Mouse (Mus musculus): ENCODE results near the gene Fry.

Fry gene

DNA sequence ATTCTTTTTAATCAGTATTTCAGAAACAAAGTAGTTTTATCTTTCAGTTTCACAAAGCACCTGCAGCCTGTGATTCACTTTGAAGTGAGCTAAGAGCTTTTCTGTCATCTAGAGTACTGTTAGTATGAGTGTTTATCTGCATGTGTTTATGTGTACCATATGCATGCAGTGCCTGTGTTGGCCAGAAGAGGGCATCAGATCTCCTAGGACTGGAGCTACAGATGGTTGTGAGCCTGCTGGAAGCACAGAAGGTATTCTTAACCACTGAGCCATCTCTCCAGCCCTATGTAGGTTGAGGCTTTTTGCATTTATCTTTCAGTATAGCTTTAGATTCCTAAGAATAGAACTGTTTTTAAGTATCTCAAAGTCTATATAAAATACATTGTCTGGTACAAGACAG, 56.5 kb downstream of the Fry start:
- no peak for DNase-seq

DNA sequence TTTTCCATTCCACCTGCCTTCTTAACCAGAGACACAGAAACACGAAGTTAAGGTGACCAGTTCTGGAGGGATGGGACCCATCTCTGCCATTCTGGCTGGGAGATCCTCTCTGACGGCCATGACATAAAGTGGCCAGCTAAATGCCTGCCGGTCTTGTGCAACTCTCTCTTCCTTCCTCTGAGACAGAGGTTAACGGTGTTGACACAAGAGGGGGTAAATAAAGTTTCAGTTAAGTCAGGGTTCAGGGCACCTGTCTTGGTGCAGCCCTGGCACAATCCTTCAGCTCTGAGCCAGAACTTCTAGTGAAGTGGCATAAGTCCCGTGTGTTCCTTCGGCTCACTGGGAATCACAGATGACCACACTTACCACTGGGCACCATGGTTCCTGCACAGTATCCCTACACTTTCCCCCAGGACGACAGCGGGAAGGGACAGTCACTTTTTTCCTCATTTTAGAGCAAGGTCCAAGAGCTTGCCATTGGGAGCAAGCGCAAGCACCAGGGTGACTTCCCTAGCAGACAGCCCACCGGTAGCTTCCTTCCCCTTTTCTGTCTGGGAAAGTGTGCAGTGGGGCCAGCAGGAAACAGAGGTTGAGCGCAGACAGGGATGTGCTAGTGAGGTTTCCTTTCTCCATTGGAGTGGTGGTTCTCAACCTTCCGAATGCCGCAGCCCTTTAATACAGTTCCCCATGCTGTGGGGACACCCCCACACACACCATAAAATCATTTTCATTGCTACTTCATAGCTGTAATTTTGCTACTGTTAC, 58.0 kb downstream of the Fry start:
- DNase-seq = no peak

DNA sequence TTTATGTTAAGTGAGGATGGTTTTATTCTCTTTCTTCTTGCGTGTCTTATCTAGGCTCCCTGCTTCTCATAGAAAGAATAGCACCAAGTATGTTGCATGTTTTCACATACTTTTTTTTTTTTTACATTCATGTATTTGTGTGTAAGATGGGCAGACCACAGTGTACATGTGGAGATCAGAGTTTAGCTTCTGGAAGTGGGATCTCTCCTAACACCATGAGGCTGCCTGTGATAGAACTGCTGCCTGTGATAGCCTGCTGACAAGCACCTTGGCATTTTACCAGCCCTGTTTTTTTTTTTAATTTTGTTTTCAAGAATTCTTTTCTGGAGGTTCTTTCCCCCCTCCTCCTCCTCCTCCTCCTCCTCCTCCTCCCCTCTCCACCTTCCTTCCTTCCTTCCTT, 59.3 kb downstream of the Fry start:
- no peak for DNase-seq

DNA sequence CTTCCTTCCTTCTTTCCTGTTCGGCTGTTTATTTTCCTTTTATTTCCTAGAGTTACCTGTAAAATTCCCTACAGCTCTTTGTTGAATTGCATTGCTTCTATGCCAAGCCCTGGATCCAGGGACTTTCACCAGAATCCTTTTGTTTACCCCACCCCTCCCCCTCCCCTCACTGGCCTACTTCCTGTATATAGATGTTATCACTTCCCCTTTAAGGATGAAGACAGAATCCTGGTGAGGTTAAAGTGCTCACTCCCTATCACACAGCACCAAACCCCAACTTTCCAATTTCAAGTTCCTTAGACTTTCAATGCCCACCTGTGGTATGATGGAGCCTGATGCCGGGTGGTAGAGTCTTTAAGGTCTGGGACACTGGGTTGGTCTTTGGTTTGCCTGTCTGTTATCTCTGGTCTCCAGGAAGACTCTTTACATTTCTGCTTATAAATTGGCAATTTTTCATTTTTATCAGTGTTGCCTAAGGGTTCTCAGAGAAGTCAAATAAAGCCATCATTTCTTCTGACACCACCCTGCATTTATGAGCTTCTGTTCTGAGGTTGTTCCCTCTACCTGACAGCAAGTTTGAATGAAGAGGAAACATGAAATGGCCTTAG, 59.9 kb downstream of the Fry start:
- DNase-seq = no peak

DNA sequence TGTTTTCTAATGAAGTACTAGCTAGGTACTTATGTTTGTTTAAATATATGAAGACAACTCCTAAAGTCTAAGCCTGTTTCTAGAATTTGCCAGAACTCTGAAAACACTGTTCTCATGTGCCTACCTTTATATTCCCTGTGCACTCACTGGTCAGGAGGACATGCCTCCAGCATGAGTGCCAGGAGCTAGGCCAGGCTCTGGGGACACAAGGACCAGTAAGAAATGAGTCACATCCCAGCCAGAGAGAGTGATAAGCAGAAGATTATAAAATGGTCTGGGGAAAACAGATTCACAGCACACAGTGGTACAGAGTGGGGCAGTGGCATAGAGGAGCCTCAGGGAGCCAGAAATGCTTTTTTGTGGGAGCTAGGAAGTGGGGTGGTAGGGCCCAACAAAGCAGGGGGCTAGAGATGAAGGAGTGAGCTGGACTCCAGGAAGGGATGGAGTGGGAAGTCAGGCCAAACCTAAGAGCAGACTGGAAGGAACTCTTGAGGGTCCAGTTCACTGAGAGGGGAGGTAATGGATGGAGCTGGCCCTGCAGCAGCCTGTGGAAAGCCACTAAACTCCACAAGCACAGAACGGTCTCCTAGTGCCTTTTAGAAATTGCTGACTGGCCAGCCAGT, 62.7 kb downstream of the Fry start:
- no peak for DNase-seq

DNA sequence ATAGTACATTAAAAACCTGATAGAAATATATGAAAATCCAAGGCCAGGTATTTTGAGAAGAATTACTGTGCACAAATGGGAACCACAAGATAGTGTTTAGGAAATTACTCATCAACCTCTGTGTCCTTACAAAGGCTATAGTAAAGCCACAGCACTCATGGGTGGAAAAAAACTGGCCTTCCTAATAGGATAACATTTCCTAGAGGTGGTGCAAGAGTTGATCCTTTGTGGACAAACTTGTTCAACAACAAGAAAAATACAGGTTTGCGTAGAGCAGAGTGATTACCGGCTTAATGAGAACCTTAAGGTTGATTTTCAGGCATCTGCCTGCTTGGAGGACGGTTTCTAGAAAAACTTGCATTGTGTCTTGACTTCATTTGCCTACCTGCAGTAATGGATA, 66.5 kb downstream of the Fry start:
- DNase-seq = no peak

DNA sequence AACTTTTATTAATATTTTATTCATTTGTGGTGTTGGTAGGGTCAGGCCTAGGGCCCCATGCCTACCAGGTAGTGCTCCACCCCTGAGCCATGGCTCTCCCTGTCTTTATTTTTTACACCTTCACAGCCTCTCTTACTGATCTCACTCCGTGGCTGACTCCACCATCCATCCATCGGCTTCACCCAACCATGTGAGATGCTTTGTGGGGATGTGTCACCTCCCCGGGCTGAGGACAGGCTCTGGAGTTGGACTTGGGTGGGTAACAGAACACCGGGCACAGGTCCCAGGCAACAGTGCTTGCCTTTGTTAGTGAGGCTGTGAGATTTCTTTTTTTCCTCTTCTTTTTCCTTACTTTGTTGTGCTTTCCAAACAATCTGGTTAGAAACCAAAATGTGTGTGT, 67.7 kb downstream of the Fry start:
- no peak for DNase-seq

DNA sequence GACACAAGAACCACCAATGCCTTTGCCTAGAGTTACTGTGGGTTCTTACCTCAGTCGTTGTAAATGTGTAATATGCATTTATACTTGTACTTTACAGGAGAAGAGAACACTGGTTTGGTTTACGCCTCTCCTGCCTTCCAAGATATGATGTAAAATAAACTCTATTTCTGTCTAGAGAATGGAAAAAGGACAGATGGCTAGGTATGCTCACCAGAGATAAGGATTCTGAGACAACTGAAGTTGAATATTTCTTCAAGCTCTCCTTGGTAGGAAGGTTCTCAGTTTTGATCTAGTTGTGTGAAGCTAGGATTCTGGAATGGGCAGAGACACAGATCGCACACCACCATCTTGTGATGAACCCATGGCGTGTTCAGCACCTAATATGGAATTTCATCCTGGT, 68.2 kb downstream of the Fry start:
- DNase-seq = no peak

DNA sequence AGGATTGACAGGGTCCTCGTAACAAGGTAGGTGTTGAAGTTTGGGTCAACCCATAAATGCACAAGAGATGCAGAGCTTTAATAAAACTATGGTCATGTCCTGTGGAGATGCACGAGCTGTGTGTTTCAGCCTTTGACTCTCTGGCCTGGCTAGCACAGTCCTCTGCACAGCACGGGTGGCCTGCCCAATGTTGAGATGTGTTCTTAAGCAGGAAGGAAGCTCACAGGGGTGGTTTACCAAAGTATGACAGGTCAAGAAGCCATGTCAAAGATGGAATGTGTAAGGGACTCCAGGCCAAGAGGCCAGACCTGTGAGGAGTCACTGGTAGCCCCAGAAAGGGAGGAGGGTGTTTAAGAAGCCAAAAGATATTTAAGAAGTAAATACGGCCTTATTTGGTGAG, 69.6 kb downstream of the Fry start:
- no peak for DNase-seq

DNA sequence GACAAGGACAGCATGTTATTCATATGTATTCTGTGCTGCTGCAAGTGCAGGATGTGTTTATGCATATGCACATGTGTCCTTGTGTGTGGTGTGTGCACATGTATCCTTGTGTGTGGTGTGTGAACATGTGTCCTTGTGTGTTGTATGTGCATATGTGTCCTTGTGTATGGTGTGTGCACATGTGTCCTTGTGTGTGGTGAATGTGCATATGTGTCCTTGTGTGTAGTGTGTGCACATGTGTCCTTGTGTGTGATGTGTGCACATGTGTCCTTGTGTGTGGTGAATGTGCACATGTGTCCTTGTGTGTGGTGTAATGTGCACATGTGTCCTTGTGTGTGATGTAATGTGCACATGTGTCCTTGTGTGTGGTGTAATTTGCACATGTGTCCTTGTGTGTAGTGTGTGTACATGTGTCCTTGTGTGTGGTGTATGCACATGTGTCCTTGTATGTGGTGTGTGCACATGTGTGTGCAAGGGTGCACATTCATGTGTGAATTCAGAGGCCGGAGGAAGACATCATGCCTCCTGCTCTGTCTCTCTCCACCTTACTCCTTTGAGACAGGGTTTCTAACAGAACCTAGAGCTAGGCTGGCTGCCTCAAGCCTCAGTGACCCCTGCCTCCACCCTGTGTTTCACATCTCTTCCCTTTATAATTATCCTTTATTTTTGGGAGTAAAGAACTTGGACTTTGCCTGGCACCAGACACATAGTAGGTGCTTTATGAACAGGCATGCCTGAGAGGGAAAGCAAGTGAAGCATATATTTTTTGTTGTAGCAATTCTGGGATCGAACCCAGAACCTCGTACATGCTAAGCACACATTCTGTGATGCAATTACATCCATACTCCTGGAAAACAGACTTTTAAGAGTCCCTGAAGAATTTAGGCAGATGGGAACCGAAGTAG, 72.3 kb downstream of the Fry start:
- no peak for DNase-seq

DNA sequence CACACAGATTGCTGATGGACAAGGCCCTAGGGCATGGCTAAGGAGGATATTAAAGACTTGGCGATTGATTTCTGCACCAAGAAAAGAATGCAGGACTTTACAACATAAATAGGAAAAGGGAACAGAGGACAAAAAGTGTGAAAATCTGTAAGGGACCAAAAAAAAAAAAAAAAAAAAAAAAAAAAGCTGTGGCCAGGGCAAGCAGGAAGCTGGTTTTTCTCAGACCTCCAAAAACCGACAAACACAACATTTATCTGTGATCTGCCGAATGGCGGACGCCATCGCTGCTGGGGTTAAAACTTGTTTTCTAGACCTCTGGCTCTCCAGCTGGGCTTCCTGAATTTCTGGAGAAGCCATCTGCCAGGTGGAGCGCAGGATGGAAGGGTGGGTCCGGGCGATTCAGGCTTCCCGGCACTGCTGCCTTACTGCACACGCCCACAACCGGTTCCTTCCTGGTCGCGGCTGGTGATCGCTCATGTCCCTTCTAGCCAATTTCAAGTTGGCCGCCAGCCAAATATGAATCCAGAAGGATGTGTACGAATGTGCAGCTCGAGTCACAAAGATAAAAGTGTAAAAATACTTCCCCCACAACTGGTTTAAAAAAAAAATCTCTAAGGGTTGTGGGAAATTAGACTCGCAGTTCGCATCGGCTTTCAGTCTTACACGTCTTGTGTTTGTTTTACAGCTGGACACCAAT, 77.2 kb downstream of the Fry start:
- peak; percentile 81 to 88 for DNase-seq

DNA sequence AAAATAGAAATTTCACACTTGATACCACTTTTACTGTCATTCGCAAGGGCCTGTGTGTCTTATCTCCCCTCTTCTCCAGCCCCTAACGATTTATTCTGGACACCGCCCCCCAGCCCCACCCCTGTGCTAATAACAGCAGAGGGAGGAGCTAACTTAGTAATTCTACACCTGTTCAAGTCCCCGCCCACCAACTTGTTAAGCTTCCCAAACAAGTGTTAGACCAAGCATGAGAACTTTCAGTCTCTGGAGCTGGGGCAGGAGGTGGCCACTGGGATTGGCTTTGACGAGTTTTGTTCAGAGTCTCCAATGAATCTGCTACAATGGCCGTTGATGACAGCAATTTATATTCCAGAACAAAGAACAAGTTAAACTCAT, 77.8 kb downstream of the Fry start:
- peak; percentile 72 to 79 for DNase-seq

DNA sequence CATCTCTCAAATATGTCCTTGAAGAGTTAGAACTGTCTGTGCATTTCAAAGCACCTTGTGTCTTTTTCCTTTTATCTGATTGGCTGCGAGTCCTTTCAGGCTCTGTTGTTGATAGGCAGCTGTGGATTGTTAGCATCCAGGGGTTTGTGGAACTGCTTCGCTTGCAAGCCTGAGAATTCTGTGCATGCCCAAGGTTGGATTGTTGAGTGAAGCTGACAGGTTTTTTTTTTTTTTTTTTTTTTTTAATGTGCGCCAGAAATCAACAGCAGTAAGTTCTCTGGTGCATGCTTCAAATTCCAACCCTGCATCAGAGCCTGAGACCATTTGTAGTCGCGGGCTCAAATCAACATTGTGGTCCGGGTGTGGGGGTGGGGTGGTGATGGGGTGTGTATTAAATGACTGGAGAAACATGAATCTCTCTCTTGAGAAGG, 78.5 kb downstream of the Fry start:
- peak; percentile 66 to 81 for DNase-seq

DNA sequence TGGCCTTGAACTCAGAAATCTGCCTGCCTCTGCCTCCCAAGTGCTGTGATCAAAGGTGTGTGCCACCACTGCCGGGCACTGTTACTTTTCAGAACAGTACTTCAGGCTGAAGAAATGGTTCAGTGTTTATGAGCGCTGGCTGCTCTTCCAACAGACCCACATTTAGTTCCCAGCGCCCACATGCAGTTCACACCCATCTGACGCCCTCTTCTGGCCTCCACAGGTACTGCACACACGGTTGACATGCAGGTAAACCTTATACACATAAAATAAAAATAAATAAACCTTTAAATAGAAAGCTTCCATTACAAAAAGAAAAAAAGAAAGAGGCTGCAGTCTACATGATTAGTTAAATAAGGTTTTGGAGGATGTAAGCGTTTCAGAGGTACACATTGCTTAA, 88.3 kb downstream of the Fry start:
- no peak for DNase-seq

DNA sequence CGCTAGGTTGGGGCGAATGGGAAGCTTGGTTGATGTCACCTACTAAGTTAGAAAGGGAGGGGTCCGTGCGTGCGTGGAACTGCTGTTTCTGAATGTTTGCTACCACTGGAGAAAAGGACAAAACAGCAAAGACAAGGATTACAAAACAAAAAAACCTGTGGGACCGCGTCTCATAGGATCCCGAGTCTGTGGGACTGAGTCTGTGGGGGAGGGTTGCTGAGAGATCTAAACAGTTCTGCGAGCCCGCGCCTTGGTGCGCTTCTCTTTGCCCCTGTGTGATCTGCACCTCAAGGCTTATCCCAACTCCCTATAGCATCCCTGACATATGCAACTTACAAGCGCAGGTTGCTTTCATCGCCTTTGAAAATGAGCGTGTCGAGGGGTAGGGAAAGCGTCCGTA, 89.2 kb downstream of the Fry start:
- DNase-seq = peak in 1 of 2 experiments; percentile 12

DNA sequence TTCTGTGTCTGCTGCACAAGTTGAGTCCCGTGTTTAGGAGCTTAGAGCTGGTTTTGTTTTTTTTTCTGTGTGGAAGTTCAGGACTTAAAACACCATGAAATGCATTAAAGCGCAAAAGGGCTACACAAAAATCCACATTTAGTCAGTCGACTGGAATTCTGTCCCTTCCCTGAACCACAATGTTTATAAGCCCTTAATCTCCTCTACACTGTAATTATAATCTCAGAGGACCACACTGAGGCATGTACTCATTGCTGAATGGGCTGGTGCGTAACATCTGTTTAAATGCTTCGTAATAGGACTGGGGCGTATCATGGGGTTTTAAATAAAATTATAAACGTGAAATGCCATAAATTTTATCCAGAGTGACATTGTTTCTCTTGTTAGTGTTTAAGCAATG, 89.6 kb downstream of the Fry start:
- DNase-seq = no peak

DNA sequence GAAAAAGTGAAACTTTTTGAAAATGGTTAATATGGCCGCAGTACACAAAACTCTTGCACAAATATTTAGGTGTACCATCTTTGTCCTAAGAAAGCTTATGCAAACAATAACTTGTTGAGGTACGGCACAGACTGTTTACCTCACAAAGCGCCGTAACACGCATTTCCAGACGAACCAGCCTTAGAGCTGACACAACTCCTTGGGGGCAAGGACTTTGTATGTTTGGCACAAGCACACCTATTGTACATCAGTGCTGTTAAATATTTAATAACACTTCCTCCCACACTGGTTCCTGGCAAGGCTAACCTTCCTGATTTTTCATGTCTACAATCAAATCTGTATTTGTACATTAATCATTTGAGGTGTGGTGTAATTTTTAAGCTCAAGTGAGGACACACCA, 95.6 kb downstream of the Fry start:
- DNase-seq = no peak

DNA sequence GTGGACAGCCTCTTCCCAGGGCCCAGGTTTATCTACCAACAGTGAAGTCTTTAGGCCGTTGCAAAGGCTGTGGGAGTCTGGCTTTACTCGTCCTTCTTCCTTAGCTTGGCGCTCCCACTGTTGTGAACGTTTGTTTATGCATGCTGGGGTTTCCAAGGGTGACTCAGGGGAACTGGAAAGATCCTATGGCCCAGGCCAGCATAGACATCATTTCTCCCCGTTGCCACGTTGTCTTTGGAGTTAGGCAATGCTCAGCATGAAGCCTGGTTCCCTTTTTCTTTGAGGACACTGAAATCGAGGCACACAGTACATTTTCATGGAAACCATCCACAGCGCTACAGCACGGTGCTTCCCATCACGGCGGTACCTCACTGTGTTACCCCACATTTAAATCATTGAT, 97.6 kb downstream of the Fry start:
- no peak for DNase-seq

DNA sequence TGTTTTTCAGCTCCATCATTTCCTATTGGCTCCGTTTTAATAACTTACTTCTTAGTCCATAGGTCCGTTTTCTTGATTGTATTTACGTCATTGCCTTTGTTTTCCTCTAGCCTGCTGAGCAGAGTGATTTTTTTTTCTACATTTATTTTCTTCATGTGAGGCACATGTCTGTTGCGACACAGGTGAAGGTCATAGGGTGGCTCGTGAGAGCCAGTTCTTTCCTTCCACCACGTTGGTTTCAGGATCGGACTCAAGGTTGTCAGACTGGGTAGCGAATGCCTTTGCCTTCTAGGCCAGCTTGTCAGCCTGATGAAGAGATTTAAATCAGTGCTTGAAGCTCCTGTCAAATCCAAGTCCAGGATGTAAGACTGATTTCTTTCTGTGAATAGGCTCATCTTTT, 101.0 kb downstream of the Fry start:
- DNase-seq = no peak

DNA sequence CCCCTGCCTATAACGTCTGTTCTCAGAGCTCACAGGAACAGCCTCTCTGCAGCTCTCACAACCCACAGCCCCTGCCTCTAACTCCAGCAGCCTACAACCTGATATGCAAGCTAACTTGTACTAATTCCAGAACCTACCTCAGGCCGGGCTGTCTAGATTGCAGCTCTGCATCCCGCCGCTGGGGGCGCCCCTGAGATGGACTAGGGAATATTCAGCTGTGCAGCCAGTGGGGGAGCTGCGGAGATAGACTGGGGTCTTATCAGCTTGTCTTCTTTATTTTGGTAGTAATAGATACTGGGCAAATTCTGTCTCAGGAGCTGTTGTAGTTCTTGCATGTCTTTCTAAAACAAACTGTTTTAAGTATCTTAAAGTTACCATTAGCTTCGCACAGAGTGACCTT, 101.9 kb downstream of the Fry start:
- DNase-seq = peak; percentile 72 to 77

DNA sequence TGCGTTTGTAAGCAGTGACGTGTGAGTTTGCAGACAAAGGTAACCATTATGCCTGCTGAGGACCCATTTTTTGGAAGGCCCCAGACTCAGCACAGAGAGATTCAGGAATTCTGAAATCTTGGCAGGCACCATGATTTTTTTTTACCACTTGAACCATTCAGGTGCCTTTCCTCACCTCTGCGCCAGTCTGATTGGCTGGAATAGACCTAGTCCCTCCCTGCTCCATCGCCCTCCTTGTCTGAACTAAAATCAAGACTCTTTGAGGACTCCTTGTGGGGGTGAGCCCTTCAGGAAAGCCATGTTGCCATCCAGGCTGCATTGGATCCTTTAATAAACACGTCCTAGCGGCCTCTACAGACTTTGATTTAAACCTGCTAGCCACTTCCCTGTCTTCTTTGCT, 103.4 kb downstream of the Fry start:
- no peak for DNase-seq

DNA sequence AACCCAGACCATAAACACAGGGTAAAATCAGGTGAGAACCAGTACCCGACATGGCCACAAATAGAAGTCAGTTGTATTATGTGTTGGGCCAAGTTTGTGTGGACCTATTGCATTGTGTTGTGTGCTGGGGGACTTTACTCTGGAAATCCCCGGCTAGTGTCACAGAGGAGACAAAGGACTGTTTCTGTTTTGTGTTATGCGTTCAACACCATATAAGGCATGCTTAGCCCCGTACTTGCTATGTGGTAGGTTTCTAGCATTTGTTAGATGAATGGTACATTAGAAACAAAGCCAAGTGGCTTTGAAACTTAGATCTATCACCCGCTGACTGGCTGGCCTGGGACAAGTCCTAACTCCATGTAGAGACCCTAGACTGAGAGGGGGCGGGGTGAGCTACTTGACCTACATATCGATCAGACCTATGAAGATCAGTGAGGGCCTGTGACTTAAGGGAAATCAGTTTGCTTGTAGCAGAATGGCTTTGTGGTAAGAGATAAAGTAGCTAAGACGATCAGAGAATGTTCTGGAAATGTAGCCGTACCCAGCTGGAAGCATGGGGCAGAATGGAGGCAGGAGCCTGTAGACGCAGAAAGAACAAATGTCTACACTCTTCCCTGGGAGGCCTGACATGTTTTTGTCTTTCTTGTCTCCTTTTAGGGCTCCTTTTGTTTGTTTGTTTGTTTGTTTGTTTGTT, 105.2 kb downstream of the Fry start:
- DNase-seq = no peak
